ENCODE assay signal across 28 mouse cellular contexts in the genomic region with DNA sequence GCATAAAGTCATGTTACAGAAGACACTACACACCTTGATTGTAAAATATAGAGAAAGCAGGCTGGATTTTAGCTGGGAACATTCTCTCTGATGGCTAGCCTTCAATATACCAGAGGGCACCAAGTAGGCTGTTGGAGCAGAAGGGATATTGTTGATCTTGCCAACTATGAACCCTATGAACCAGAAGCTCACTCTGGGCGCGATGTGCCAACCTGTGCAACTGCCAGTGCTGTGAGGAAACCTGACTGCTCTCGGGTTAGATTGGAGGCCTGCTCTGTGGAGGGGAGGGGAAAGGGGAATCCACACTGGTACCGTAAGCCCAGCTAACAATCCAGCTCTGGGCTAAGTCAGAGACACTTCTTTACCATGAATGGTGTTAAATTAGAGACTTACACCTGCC.
A peak's percentile ranks its signal among the peaks of the same experiment; 100 is the strongest.
DNase-seq lines count a peak whose midpoint lies in the region; ATAC-seq and TF ChIP-seq lines count a peak whose summit lies in the region.
"Had no signal": no experiment of that assay in that cellular context is flagged by ENCODE, and none has a peak within 500 bp of the region (broad histone marks: within the 10 kb centered on the region; RNA-seq: fewer than 3 reads in every experiment).

No protein-coding gene starts in this region.

- 73% methylated on average over 4 of the region's 4 CpGs for WGBS in forebrain, embryonic 10.5 days
- 62% methylated on average over 4 of the region's 4 CpGs for WGBS in forebrain, postnatal 0 days
- 85% methylated on average over 4 of the region's 4 CpGs for WGBS in intestine, postnatal 0 days

- peaks cover 7% of the 10 kb centered on the region for H3K27me3 ChIP-seq in forebrain, embryonic 10.5 days (ENCODE audit: poor library complexity, severe bottlenecking)
- no peaks in the 10 kb centered on the region for H3K27me3 ChIP-seq in forebrain, postnatal 0 days (ENCODE audit: insufficient read depth, low read length)
- H3K27me3 ChIP-seq in intestine, postnatal 0 days (replicated peaks; ENCODE audit: control insufficient read depth, insufficient read depth, low read length) = no peaks in the 10 kb centered on the region
- H3K27me3 ChIP-seq: embryonic facial prominence, embryonic 15.5 days; forebrain, embryonic 13.5 days; heart, embryonic 15.5 days; hindbrain, embryonic 13.5 days; intestine, embryonic 15.5 days had no signal

- H3K4me3 ChIP-seq in forebrain, embryonic 10.5 days = no peak overlapping the region
- H3K4me3 ChIP-seq in forebrain, postnatal 0 days (ENCODE audit: low read depth, low read length) = no peak overlapping the region
- no peak overlapping the region for H3K4me3 ChIP-seq in intestine, postnatal 0 days (ENCODE audit: low read depth, low read length)
- H3K4me3 ChIP-seq: embryonic facial prominence, embryonic 15.5 days; forebrain, embryonic 13.5 days; gastrocnemius, adult 2 months; heart, embryonic 12.5 days; heart, embryonic 15.5 days; hindbrain, embryonic 10.5 days; hindbrain, embryonic 13.5 days; intestine, embryonic 15.5 days had no signal

- no peak overlapping the region for H3K4me2 ChIP-seq in forebrain, postnatal 0 days (ENCODE audit: low read depth)
- H3K4me2 ChIP-seq in intestine, postnatal 0 days (replicated peaks; ENCODE audit: low read depth) = no peak overlapping the region
- H3K4me2 ChIP-seq: embryonic facial prominence, embryonic 15.5 days; forebrain, embryonic 13.5 days; heart, embryonic 12.5 days; heart, embryonic 15.5 days; hindbrain, embryonic 13.5 days; intestine, embryonic 15.5 days had no signal

- peak; percentile 76 to 81 for DNase-seq in cerebellum, postnatal 10 days
- DNase-seq in cerebellum, adult 18-20 months = no peak
- no peak for DNase-seq in forebrain, embryonic 10.5 days (ENCODE audit: extremely low spot score, low spot score)
- no peak for DNase-seq in forebrain, postnatal 0 days
- DNase-seq in fat pad, adult 2 months (ENCODE audit: extremely low read depth, low read depth, low spot score) = peak; percentile 83
- DNase-seq: adrenal gland, adult 8-10 months; cerebellum, adult 11 months; cerebellum, adult 8-10 months; cerebellum, postnatal 36 days; embryo, embryonic 11 days; gastrocnemius, adult 2 months; gastrocnemius, postnatal 14 days; heart, adult 18-20 months; heart, postnatal 10 days; heart, postnatal 36 days; kidney, adult 18-20 months had no signal

- TF ChIP-seq CTCF in forebrain, postnatal 0 days (IDR thresholded peaks at IDR 0.05; ENCODE audit: low read depth) = no peak
- TF ChIP-seq CTCF in intestine, postnatal 0 days (IDR thresholded peaks at IDR 0.05; ENCODE audit: low read depth) = no peak

- 0 out of 2 replicates have a peak overlapping the region, but pooled peaks have one; percentile 8 for H3K27ac ChIP-seq in forebrain, embryonic 10.5 days
- H3K27ac ChIP-seq in forebrain, postnatal 0 days (ENCODE audit: low read depth, low read length) = no peak overlapping the region
- no peak overlapping the region for H3K27ac ChIP-seq in intestine, postnatal 0 days (ENCODE audit: low read depth, low read length)
- H3K27ac ChIP-seq: embryonic facial prominence, embryonic 15.5 days; forebrain, embryonic 13.5 days; gastrocnemius, adult 2 months; heart, embryonic 15.5 days; hindbrain, embryonic 10.5 days; hindbrain, embryonic 13.5 days; intestine, embryonic 15.5 days had no signal

- no peak overlapping the region for H3K9ac ChIP-seq in forebrain, postnatal 0 days
- no peak overlapping the region for H3K9ac ChIP-seq in intestine, postnatal 0 days (ENCODE audit: low read depth, low read length)
- H3K9ac ChIP-seq: embryonic facial prominence, embryonic 15.5 days; forebrain, embryonic 13.5 days; heart, embryonic 12.5 days; heart, embryonic 15.5 days; hindbrain, embryonic 13.5 days; intestine, embryonic 15.5 days had no signal

- H3K36me3 ChIP-seq in forebrain, embryonic 10.5 days (replicated peaks) = no peaks in the 10 kb centered on the region
- H3K36me3 ChIP-seq in forebrain, postnatal 0 days (ENCODE audit: insufficient read depth) = no peaks in the 10 kb centered on the region
- no peaks in the 10 kb centered on the region for H3K36me3 ChIP-seq in intestine, postnatal 0 days (ENCODE audit: control insufficient read depth, insufficient read depth)
- H3K36me3 ChIP-seq: embryonic facial prominence, embryonic 15.5 days; heart, embryonic 12.5 days; heart, embryonic 15.5 days; hindbrain, embryonic 10.5 days; hindbrain, embryonic 13.5 days; intestine, embryonic 15.5 days had no signal

- peaks cover 33% of the 10 kb centered on the region for H3K4me1 ChIP-seq in forebrain, embryonic 10.5 days
- H3K4me1 ChIP-seq in forebrain, postnatal 0 days (ENCODE audit: insufficient read depth) = no peaks in the 10 kb centered on the region
- no peaks in the 10 kb centered on the region for H3K4me1 ChIP-seq in intestine, postnatal 0 days (replicated peaks; ENCODE audit: control insufficient read depth, insufficient read depth, low read length)
- H3K4me1 ChIP-seq: intestine, embryonic 15.5 days had no signal

- H3K9me3 ChIP-seq in forebrain, embryonic 10.5 days = no peaks in the 10 kb centered on the region
- no peaks in the 10 kb centered on the region for H3K9me3 ChIP-seq in forebrain, postnatal 0 days (ENCODE audit: low read length)
- no peaks in the 10 kb centered on the region for H3K9me3 ChIP-seq in intestine, postnatal 0 days (ENCODE audit: control insufficient read depth)
- H3K9me3 ChIP-seq: embryonic facial prominence, embryonic 15.5 days; forebrain, embryonic 13.5 days; heart, embryonic 12.5 days; heart, embryonic 15.5 days; hindbrain, embryonic 10.5 days; hindbrain, embryonic 13.5 days; intestine, embryonic 15.5 days had no signal

- ATAC-seq in forebrain, postnatal 0 days = no peak
- 0 out of 2 replicates have a peak, but pooled peaks have one; percentile 31 for ATAC-seq in megakaryocyte progenitor cell, adult 5-6 weeks (replicated peaks; ENCODE audit: poor library complexity)
- ATAC-seq in intestine, postnatal 0 days = no peak
- ATAC-seq: activated CD4-positive, CD25-positive, alpha-beta regulatory T cell, adult 4 months; forebrain, embryonic 16.5 days; hindbrain, embryonic 16.5 days; intestine, embryonic 15.5 days had no signal

Comparison
In these comparisons a context has a peak if more than half of its experiments do, and no peak if none do; other contexts are left out.
1. DNase-seq: peak in cerebellum, postnatal 10 days (2 of 2) and fat pad, adult 2 months (single experiment); none in cerebellum, adult 18-20 months (0 of 2), forebrain, embryonic 10.5 days (single experiment) and forebrain, postnatal 0 days (single experiment).